Mouse (Mus musculus) ES-CJ7 (cell line): ENCODE results near the gene Olfr1102.

Experiments used
- DNase-seq: peaks from one replicate; pipeline ENCODE4 v3.0.0; 2011; ENCODE audit warnings: low read depth, low spot score

The Olfr1102 gene

DNA sequence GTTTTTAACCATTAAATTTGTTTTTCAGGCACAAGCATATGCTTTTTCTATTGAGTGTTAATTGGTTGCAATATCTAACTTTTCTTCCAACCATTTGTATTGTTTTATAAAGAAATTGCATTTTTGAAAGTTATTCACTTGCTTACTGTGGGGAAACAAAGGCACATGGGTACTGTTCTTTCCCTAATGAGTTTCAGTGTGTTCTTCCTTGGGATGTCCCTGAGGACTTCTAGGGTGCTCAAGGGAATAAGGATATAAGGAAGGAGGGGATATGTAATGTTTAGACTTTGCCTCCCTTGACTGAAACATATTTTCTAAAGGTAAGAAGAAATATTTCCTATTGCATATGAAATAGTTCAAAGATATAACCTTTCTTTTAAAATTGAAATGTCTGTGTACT is at the start of gene Olfr1102:
Gene Olfr1102 (plus strand): TSS at position 301 of the 400 bp plus-strand sequence.
- no peak for DNase-seq

DNA sequence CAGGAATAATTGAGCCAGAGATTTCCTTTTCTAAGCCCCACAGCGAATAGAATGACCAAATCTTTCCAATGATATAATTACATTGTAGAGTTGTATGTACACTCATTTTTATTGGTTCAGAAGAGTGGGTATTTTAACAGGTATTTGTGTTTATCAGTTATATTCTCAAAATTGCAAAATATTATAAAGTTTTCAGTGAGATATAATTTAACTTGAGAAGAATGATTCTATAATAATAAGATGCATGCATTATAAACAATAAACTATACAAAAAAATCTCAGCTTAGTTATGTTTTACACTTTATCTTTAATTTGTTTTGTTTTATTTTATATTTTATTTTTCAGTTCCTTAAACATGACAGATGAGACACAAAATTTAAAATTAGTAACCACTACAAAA is 37.6 kb upstream of the Olfr1102 start, which contains the start of gene Olfr1099:
Gene Olfr1099 (minus strand): TSS at position 101 of the 400 bp plus-strand sequence.
- no peak for DNase-seq

DNA sequence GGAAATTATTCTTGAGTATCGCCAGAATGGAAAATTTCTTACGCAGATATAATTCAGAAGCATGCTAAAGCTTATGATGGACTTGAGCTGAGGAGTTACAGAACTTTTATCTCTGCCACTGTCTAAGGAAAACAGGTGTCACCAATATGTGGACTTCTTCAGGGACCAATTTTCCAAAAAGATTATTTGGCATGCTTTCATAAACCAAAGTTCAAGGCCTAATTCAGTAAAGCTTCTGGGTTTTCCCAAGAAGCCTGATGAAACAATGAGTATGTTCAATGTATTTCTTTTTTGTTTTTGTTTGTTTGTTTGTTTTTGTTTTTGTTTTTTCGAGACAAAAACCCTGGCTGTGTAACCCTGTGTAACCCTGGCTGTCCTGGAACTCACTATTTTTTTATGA is 18.3 kb upstream of the Olfr1102 start, which contains the start of gene Olfr1100:
Gene Olfr1100 (minus strand): TSS at position 101 of the 400 bp plus-strand sequence.
- DNase-seq = no peak

GRCm38 (mm10) chr2:86991121-86991520 is 7.1 kb upstream of the Olfr1102 start, which contains the start of gene Olfr1101:
TSS of gene Olfr1101 (minus strand) at chr2:86991221.
- DNase-seq = no peak

GRCm38 (mm10) chr2:87026980-87027379 is 28.8 kb downstream of the Olfr1102 start, which contains the start of gene Olfr1104:
TSS of gene Olfr1104 (minus strand) at chr2:87027080.
- no peak for DNase-seq

- no peak for DNase-seq
These were observed 38.2 kb downstream of the Olfr1102 start, which contains the start of gene Olfr1105 for GRCm38 (mm10) chr2:87036431-87036830. TSS of gene Olfr1105 (minus strand) at chr2:87036531.

DNA sequence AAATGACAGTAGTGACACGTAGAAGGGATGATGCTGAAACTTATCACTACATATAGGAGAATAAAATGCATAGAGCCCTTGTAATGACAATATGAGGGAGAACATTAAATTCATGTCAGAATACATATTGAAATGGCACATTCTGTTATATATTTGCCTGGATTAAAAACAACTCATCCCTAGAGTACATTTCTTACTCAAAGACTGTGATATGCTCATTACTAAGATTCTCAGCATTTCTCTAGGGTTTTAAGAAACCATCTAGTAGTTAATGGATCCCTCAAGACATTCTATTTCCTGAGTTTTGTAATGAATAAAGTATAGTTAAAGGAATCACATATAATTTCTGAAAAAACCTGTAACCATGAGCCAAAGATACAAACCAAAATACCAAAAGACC is 54.0 kb downstream of the Olfr1102 start, which contains the start of gene Olfr1106:
Gene Olfr1106 (minus strand): TSS at position 101 of the 400 bp plus-strand sequence.
- no peak for DNase-seq
